Mouse (Mus musculus) liver, embryonic 14.5 days (tissue): ENCODE measurements at regions not wholly inside any gene's neighbourhood (a gene's known extent, or its start where the extent isn't known, plus 50 kb on each side); places are given as distances from the start of the nearest gene placed in this dataset.

Experiments used
- ATAC-seq: fragments of 200-750 bp; cut with Nextera tagmentation; 2 replicates; pipeline ENCODE4 v1.8.0; 2017; ENCODE audit warnings: moderate number of reproducible peaks, mild to moderate bottlenecking, moderate library complexity; ENCODE audit not compliant: insufficient read depth
- DNase-seq, 3 experiments: peaks; one replicate each; pipeline ENCODE4 v3.0.0-alpha.2; 2012 to 2013; ENCODE audit warnings: low read depth in 3 of 3, low spot score in 3 of 3
- H3K27ac ChIP-seq: fragments of 300-500 bp; sonication (generic); 2 replicates; pipeline ENCODE4 v1.5.1; 2014; ENCODE audit warnings: moderate library complexity, mild to moderate bottlenecking, control low read depth, inconsistent platforms
- H3K27me3 ChIP-seq: fragments of 300-500 bp; sonication (generic); 2 replicates; pipeline ENCODE4 v1.6.1; 2014; ENCODE audit warnings: mild to moderate bottlenecking, low read length, moderate library complexity; ENCODE audit not compliant: control insufficient read depth, insufficient read depth
- H3K36me3 ChIP-seq: fragments of 300-500 bp; sonication (generic); replicated peaks from 2 replicates; pipeline ENCODE4 v1.6.1; 2014; ENCODE audit warnings: low read depth; ENCODE audit not compliant: control insufficient read depth, insufficient read depth
- H3K4me1 ChIP-seq, 2 experiments: fragments of 200-500 bp in 1 of 2; fragments of 300-500 bp in 1 of 2; sonication (generic) in 1 of 2; replicated peaks; 2 replicates each; pipeline ENCODE4 v1.6.1; 2012 to 2014; ENCODE audit warnings: antibody characterized with exemption in 1 of 2, inconsistent platforms in 1 of 2, low read length in 1 of 2; ENCODE audit not compliant: control insufficient read depth in 2 of 2, insufficient read depth in 2 of 2
- H3K4me2 ChIP-seq: fragments of 300-500 bp; sonication (generic); 2 replicates; pipeline ENCODE4 v1.6.1; 2014; ENCODE audit warnings: low read depth, mild to moderate bottlenecking, control low read depth, moderate library complexity
- H3K4me3 ChIP-seq, 2 experiments: fragments of 200-500 bp in 1 of 2; fragments of 300-500 bp in 1 of 2; sonication (generic) in 1 of 2; 2 replicates each; pipeline ENCODE4 v1.5.1; 2012 to 2014; ENCODE audit warnings: low read depth in 2 of 2, low read length in 2 of 2, mild to moderate bottlenecking in 2 of 2, control low read depth in 1 of 2, inconsistent platforms in 1 of 2, moderate library complexity in 1 of 2; ENCODE audit not compliant: insufficient read depth in 1 of 2
- H3K9ac ChIP-seq: fragments of 300-500 bp; sonication (generic); replicated peaks from 2 replicates; pipeline ENCODE4 v1.6.1; 2014; ENCODE audit warnings: mild to moderate bottlenecking, control low read depth, moderate library complexity
- H3K9me3 ChIP-seq: fragments of 300-500 bp; sonication (generic); 2 replicates; pipeline ENCODE4 v1.6.1; 2016; ENCODE audit warnings: low read length, mixed read lengths; ENCODE audit not compliant: control insufficient read depth
- CTCF ChIP-seq: IDR thresholded peaks from 2 replicates; pipeline ENCODE4 v1.5.1; 2016; ENCODE audit warnings: antibody characterized with exemption, low read depth, control low read depth
- EP300 ChIP-seq: IDR thresholded peaks from 2 replicates; pipeline ENCODE4 v1.6.1; 2016; ENCODE audit warnings: antibody characterized with exemption, low read depth
- WGBS: fragments of 180-500 bp; shearing (Covaris S2); extraction: QIAGEN DNeasy Blood & Tissue Kit; methylation state at CpG from one replicate; pipeline ENCODE4 v1.1.7; 2014; ENCODE audit not compliant: insufficient replicate concordance; 5-methylcytosine and 5-hydroxymethylcytosine counted together

DNA sequence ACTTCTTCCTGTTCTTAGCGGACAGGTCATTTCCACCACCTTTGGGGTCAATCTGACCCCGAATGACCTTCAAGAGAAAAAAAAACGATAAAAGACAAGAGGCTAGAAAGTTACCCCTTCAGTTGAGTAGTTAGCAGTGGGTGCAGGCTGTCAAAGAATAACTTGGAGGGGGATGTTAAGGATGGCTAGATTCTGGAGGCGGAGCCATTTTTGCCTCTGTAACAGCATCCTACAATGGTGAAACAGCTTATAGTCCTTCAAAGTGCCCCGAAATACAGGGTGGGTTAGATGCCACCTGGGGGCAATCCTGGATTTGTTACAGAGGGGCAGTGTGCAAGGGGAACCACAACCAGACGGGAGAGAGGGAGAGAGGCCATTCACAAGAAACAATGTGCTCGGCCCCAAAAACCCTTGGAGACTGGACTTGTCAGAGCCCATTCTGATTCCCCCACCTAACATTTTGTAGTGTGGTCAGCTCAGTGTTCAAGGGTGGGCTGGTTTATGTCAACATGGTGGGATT, 79.1 kb downstream of the Cd83 start:
- TF ChIP-seq CTCF = no peak
- no peak for TF ChIP-seq EP300
- Histone ChIP-seq H3K4me3 (no peak overlapping the region), H3K27ac (no peak overlapping the region), H3K36me3 (no peaks in the 10 kb centered on the region), H3K9me3 (no peaks in the 10 kb centered on the region), H3K4me1 (peaks cover 0 to 11% of the 10 kb centered on the region in 2 experiments; a peak in 2 of 4 replicates), H3K4me2 (no peak overlapping the region), H3K27me3 (no peaks in the 10 kb centered on the region), H3K9ac (no peak overlapping the region)
- 62% methylated on average over 7 of the region's 7 CpGs for WGBS
- ATAC-seq (no peak), DNase-seq (no peak)

DNA sequence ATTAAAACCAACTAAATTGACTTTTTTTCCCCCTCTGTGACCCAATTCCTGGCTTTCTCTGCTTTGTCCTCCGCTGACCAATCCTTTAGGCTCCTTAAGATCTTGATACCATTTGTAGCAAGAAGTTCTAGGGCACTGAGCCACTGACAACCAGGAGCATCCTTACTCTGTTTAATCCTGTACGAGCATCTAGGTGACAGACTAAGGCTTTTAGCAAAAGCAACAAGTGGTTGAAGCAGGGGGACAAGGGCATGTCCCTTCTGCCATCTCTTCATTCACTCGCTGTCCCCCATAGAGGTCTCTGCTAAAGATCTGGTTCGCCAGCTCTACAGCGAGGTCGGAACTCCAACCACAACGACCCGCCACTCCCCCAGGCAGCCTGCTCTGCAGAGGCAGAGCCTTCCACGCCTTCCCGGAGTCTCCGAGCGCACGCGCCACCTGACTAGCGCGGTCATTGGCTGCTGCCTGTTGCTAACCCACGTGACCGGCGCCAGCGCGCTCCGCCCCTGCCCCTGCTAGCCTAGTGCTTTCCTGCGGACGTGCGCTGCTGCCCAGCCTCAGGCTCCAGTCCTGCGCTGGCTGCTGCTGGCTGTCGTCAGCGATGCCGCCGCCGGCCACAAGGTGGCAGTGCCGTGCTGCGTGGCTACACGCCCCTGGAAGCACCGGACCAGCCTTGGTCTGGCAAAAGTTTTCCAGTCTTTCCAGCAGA, 79.7 kb downstream of the Cd83 start:
- no peak overlapping the region for H3K27ac ChIP-seq
- H3K9ac ChIP-seq = no peak overlapping the region
- no peak for TF ChIP-seq EP300
- TF ChIP-seq CTCF = peak; percentile 96
- peak overlapping the region in 1 of 2 experiments; percentile 40; a peak in 2 of 4 replicates for H3K4me3 ChIP-seq
- WGBS = 2% methylated on average over 35 of the region's 35 CpGs
- H3K9me3 ChIP-seq = no peaks in the 10 kb centered on the region
- ATAC-seq (peak; percentile 98), DNase-seq (peak; percentile 68 to 74 (median 68))
- no peaks in the 10 kb centered on the region; the same call in 1 of the 2 replicates for H3K27me3 ChIP-seq
- no peaks in the 10 kb centered on the region for H3K36me3 ChIP-seq
- peak overlapping the region; percentile 61 for H3K4me2 ChIP-seq
- H3K4me1 ChIP-seq = peaks cover 0 to 11% of the 10 kb centered on the region in 2 experiments; a peak in 2 of 4 replicates

DNA sequence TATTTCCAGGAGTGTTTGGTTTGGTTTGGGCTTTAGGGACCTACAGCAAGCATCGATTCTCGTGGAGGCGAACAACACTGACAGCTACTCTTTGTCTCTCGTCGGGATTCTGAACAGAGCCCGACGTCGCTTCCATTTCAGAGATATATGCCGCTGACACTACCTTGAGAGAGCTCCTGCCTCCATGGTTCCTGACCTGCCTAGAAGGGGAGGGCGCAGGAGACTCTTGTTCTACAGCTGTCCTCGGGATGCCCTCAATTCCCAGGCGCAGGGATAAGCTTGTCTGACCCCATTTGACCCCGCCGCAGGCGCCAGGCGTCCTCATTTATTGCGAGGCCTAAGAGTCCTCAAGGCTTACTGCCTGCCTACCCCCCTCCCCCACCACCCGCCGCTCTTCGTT, 80.5 kb downstream of the Cd83 start:
- no peak for DNase-seq
- peak overlapping the region; percentile 17 to 23 for H3K4me3 ChIP-seq
- H3K9me3 ChIP-seq = no peaks in the 10 kb centered on the region
- ATAC-seq = 0 out of 2 replicates have a peak, but pooled peaks have one; percentile 3
- H3K4me2 ChIP-seq = peak overlapping the region; percentile 61
- H3K27me3 ChIP-seq = no peaks in the 10 kb centered on the region; the same call in 1 of the 2 replicates
- WGBS = 14% methylated on average over 20 of the region's 20 CpGs
- H3K27ac ChIP-seq = no peak overlapping the region
- H3K9ac ChIP-seq = no peak overlapping the region
- TF ChIP-seq CTCF (no peak), EP300 (no peak)
- peaks cover 0 to 11% of the 10 kb centered on the region in 2 experiments; a peak in 2 of 4 replicates for H3K4me1 ChIP-seq
- no peaks in the 10 kb centered on the region for H3K36me3 ChIP-seq

DNA sequence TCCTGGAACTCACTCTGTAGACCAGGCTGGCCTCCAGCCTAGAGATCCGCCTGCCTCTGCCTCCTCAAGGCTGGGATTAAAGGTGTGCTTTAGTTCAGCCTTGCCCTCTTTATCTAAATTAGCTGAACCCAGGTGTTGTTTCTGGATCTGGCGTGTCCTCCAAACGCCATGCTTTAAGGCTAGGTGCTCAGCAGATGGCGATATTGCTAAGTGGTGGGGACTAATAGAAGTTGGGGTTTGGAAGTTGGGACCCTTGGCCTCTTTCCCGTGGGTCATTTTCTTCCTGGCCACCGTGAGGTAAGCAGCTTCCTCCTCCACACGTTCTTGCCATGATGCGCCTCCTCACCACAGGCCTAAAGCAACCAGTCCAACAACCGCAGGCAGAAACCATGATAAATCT, 91.3 kb downstream of the Cd83 start:
- no peak overlapping the region for H3K9ac ChIP-seq
- DNase-seq (no peak), ATAC-seq (no peak)
- no peak for TF ChIP-seq EP300
- TF ChIP-seq CTCF = no peak
- H3K4me3 ChIP-seq = no peak overlapping the region
- H3K4me2 ChIP-seq = no peak overlapping the region
- H3K36me3 ChIP-seq = no peaks in the 10 kb centered on the region
- no peaks in the 10 kb centered on the region for H3K27me3 ChIP-seq
- no peaks in the 10 kb centered on the region for H3K4me1 ChIP-seq
- no peak overlapping the region for H3K27ac ChIP-seq
- 50% methylated on average over 9 of the region's 9 CpGs for WGBS
- H3K9me3 ChIP-seq = no peaks in the 10 kb centered on the region

DNA sequence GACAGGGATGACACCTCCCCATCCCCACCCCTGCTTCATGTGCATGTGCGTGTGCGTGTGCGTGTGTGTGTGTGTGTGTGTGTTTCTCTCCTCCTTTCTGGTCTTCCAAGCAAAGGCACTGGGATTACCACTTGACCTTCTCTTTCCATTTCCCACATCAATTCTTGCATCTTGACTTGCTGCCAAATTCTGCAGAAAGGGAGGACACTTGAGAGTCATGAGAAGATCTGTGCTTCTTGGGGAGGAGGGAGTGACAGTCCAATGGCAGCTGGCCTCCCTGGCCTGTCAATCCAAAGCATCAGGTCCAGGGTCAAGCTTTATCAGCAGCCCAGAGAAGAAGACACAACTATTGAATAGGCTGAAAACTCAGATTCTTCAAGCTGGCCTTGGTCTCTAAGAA, 102.7 kb downstream of the Cd83 start:
- Histone ChIP-seq H3K27ac (no peak overlapping the region), H3K4me2 (no peak overlapping the region), H3K9me3 (no peaks in the 10 kb centered on the region), H3K4me3 (no peak overlapping the region), H3K9ac (no peak overlapping the region), H3K36me3 (no peaks in the 10 kb centered on the region), H3K4me1 (no peaks in the 10 kb centered on the region), H3K27me3 (no peaks in the 10 kb centered on the region)
- ATAC-seq (no peak), DNase-seq (no peak)
- TF ChIP-seq CTCF (no peak), EP300 (no peak)
- WGBS = 82% methylated on average over 3 of the region's 3 CpGs
